ENCODE assay signal across 18 mouse cellular contexts in genomic region chr7:40103057-40103945, GRCm38 (mm10).
DNase-seq lines count a peak whose midpoint lies in the region; ATAC-seq lines count a peak whose summit lies in the region.
"Had no signal": no experiment of that assay in that cellular context is flagged by ENCODE, and none has a peak within 500 bp of the region (broad histone marks: within the 10 kb centered on the region; RNA-seq: fewer than 3 reads in every experiment).

No protein-coding gene starts in this region.

- WGBS in hindbrain, embryonic 12.5 days = 90% methylated on average over 7 of the region's 7 CpGs

- H3K27me3 ChIP-seq in hindbrain, embryonic 12.5 days = no peaks in the 10 kb centered on the region
- H3K27me3 ChIP-seq: embryonic facial prominence, embryonic 12.5 days; limb, embryonic 13.5 days; liver, embryonic 15.5 days had no signal

- H3K4me2 ChIP-seq in hindbrain, embryonic 12.5 days (replicated peaks) = no peak overlapping the region
- H3K4me2 ChIP-seq: embryonic facial prominence, embryonic 12.5 days; limb, embryonic 13.5 days; liver, embryonic 15.5 days had no signal

- no peak overlapping the region for H3K27ac ChIP-seq in hindbrain, embryonic 12.5 days
- H3K27ac ChIP-seq: embryonic facial prominence, embryonic 12.5 days; forebrain, embryonic 10.5 days; limb, embryonic 13.5 days; liver, embryonic 15.5 days had no signal

- DNase-seq in heart, adult 18-20 months = peak; percentile 18
- no peak for DNase-seq in heart, postnatal 14 days
- DNase-seq in 3T3-L1 (ENCODE audit: low read depth, low spot score) = peak; percentile 75
- peak; percentile 67 for DNase-seq in adrenal gland, adult 8-10 months
- DNase-seq in gonadal fat pad, adult 2 months (ENCODE audit: low read depth) = peak; percentile 46
- no peak for DNase-seq in thymus, postnatal 10 days (ENCODE audit: low spot score in 2 of 2)
- DNase-seq: cerebellum, adult 2 months; heart, adult 11 months; heart, postnatal 10 days; kidney, adult 8-10 months; lung, postnatal 10 days; thymus, adult 18-20 months had no signal

- no peaks in the 10 kb centered on the region for H3K36me3 ChIP-seq in hindbrain, embryonic 12.5 days
- H3K36me3 ChIP-seq: embryonic facial prominence, embryonic 12.5 days; forebrain, embryonic 10.5 days; limb, embryonic 13.5 days; liver, embryonic 15.5 days had no signal

- H3K4me3 ChIP-seq in hindbrain, embryonic 12.5 days = no peak overlapping the region
- H3K4me3 ChIP-seq: embryonic facial prominence, embryonic 12.5 days; forebrain, embryonic 10.5 days; limb, embryonic 13.5 days; liver, embryonic 15.5 days had no signal

- H3K4me1 ChIP-seq in hindbrain, embryonic 12.5 days = no peaks in the 10 kb centered on the region
- H3K4me1 ChIP-seq: embryonic facial prominence, embryonic 12.5 days; forebrain, embryonic 10.5 days; limb, embryonic 13.5 days; liver, embryonic 15.5 days had no signal

- H3K9ac ChIP-seq in hindbrain, embryonic 12.5 days = no peak overlapping the region
- H3K9ac ChIP-seq: embryonic facial prominence, embryonic 12.5 days; limb, embryonic 13.5 days; liver, embryonic 15.5 days had no signal

- no peak for ATAC-seq in granulocyte monocyte progenitor cell, adult 5-6 weeks (replicated peaks; ENCODE audit: poor library complexity, severe bottlenecking)
- no peak for ATAC-seq in hindbrain, embryonic 12.5 days (ENCODE audit: low FRiP score)

- intact Hi-C loops in heart, postnatal 14 days (cut with DNase I) = no loop called here

- no peaks in the 10 kb centered on the region for H3K9me3 ChIP-seq in hindbrain, embryonic 12.5 days (replicated peaks)
- H3K9me3 ChIP-seq: embryonic facial prominence, embryonic 12.5 days; forebrain, embryonic 10.5 days; limb, embryonic 13.5 days; liver, embryonic 15.5 days had no signal

Comparison
In these comparisons a context has a peak if more than half of its experiments do, and no peak if none do; other contexts are left out.
1. DNase-seq: peak in heart, adult 18-20 months (2 of 2), 3T3-L1 (single experiment), adrenal gland, adult 8-10 months (single experiment) and gonadal fat pad, adult 2 months (single experiment); none in heart, postnatal 14 days (0 of 2) and thymus, postnatal 10 days (0 of 2).